Mouse (Mus musculus): ENCODE measurements at regions not wholly inside any gene's neighbourhood (a gene's known extent, or its start where the extent isn't known, plus 50 kb on each side); places are given as distances from the start of the nearest gene placed in this dataset.

GRCm38 (mm10) chr3:21539138-21539537 is 537.3 kb upstream of the Tbl1xr1 start:
- TF ChIP-seq CTCF (IDR thresholded peaks at IDR 0.05; ENCODE audit: borderline replicate concordance, insufficient read depth, low read depth, low read length) (no peak), POLR2A (IDR thresholded peaks at IDR 0.05; ENCODE audit: borderline replicate concordance, insufficient read depth, low read length) (no peak)
